Mouse (Mus musculus) liver, postnatal 0 days (tissue): Measurements from ENCODE around the gene Snx15.

Experiments
- CTCF ChIP-seq: sonication (generic); IDR thresholded peaks from 2 replicates; pipeline ENCODE4 v1.5.1; 2016; ENCODE audit warnings: antibody characterized with exemption, low read depth
- EP300 ChIP-seq: IDR thresholded peaks from 2 replicates; pipeline ENCODE4 v1.6.1; 2016; ENCODE audit warnings: antibody characterized with exemption, low read depth, mild to moderate bottlenecking

- TF ChIP-seq CTCF (no peak), EP300 (no peak)
Measured at GRCm38 (mm10) chr19:6123330-6123729, 4.8 kb downstream of the Snx15 start.
